ENCODE assay signal across 12 mouse cellular contexts in genomic region chr1:138327466-138328245, GRCm38 (mm10). TPM values are rescaled to one million over a fixed set of nuclear protein-coding genes. Genes with fewer than 3 reads are reported as not detected.
DNase-seq lines count a peak whose midpoint lies in the region; ATAC-seq lines count a peak whose summit lies in the region.
"Had no signal": no experiment of that assay in that cellular context is flagged by ENCODE, and none has a peak within 500 bp of the region (broad histone marks: within the 10 kb centered on the region; RNA-seq: fewer than 3 reads in every experiment).

No protein-coding gene starts in this region.

- H3K9ac ChIP-seq in midbrain, embryonic 11.5 days (ENCODE audit: low read length) = no peak overlapping the region
- H3K9ac ChIP-seq in midbrain, embryonic 14.5 days (replicated peaks; ENCODE audit: low read length) = no peak overlapping the region
- H3K9ac ChIP-seq: liver, embryonic 15.5 days had no signal

- H3K27ac ChIP-seq in midbrain, embryonic 11.5 days (ENCODE audit: low read depth, low read length) = no peak overlapping the region
- H3K27ac ChIP-seq in midbrain, embryonic 14.5 days (replicated peaks; ENCODE audit: low read depth, low read length) = no peak overlapping the region
- H3K27ac ChIP-seq: liver, embryonic 15.5 days had no signal

- H3K4me2 ChIP-seq in midbrain, embryonic 11.5 days = no peak overlapping the region
- no peak overlapping the region for H3K4me2 ChIP-seq in midbrain, embryonic 14.5 days (ENCODE audit: low read length)
- H3K4me2 ChIP-seq: liver, embryonic 15.5 days had no signal

- peak; percentile 48 for ATAC-seq in frontal cortex, adult (ENCODE audit: low TSS enrichment)
- no peak for ATAC-seq in midbrain, embryonic 11.5 days (ENCODE audit: low FRiP score)
- no peak for ATAC-seq in midbrain, embryonic 14.5 days (ENCODE audit: low FRiP score, low TSS enrichment)
- ATAC-seq in inflammation-experienced regulatory T-cells, adult 6 months = peak; percentile 67

- WGBS in midbrain, embryonic 11.5 days = 75% methylated on average over 18 of the region's 18 CpGs
- WGBS in midbrain, embryonic 14.5 days = 68% methylated on average over 18 of the region's 18 CpGs

- H3K4me1 ChIP-seq in midbrain, embryonic 11.5 days (ENCODE audit: control insufficient read depth, insufficient read depth, low read length) = peaks cover 11% of the 10 kb centered on the region; the same call in 1 of the 2 replicates
- peaks cover 13% of the 10 kb centered on the region; the same call in 1 of the 2 replicates for H3K4me1 ChIP-seq in midbrain, embryonic 14.5 days (ENCODE audit: control insufficient read depth, insufficient read depth, low read length)
- H3K4me1 ChIP-seq: liver, embryonic 15.5 days had no signal

- no peak overlapping the region for H3K4me3 ChIP-seq in midbrain, embryonic 11.5 days (ENCODE audit: low read depth, low read length)
- no peak overlapping the region for H3K4me3 ChIP-seq in midbrain, embryonic 14.5 days (replicated peaks; ENCODE audit: low read depth, low read length)
- H3K4me3 ChIP-seq: liver, embryonic 15.5 days had no signal

- no peaks in the 10 kb centered on the region for H3K36me3 ChIP-seq in midbrain, embryonic 11.5 days (ENCODE audit: control insufficient read depth, insufficient read depth, low read length)
- no peaks in the 10 kb centered on the region for H3K36me3 ChIP-seq in midbrain, embryonic 14.5 days (ENCODE audit: control insufficient read depth, insufficient read depth, low read length)
- H3K36me3 ChIP-seq: liver, embryonic 15.5 days had no signal

- no peak for DNase-seq in frontal cortex, postnatal 25 days (ENCODE audit: low spot score in 2 of 2)
- DNase-seq in midbrain, embryonic 11.5 days (ENCODE audit: low spot score, missing footprints) = peak; percentile 62
- DNase-seq in midbrain, embryonic 14.5 days = no peak
- peak; percentile 45 for DNase-seq in thymus, postnatal 14 days
- DNase-seq in retina, postnatal 1 day = no peak
- no peak for DNase-seq in embryo, embryonic 11 days
- DNase-seq: adrenal gland, postnatal 25 days; cerebellum, adult 9-11 months had no signal

- no peaks in the 10 kb centered on the region for H3K9me3 ChIP-seq in midbrain, embryonic 11.5 days (ENCODE audit: control insufficient read depth, low read length)
- no peaks in the 10 kb centered on the region for H3K9me3 ChIP-seq in midbrain, embryonic 14.5 days (ENCODE audit: control insufficient read depth, low read length)
- H3K9me3 ChIP-seq: liver, embryonic 15.5 days had no signal

- no peaks in the 10 kb centered on the region for H3K27me3 ChIP-seq in midbrain, embryonic 11.5 days (ENCODE audit: control insufficient read depth, insufficient read depth, low read length)
- H3K27me3 ChIP-seq in midbrain, embryonic 14.5 days (ENCODE audit: control insufficient read depth, insufficient read depth, low read length) = no peaks in the 10 kb centered on the region
- H3K27me3 ChIP-seq: liver, embryonic 15.5 days had no signal

RNA-seq across cellular contexts. Expression of gene Atp6v1g3, which starts 54.1 kb away (rescaled TPM):
- polyA plus RNA-seq in midbrain, embryonic 11.5 days (2014; fragmentation: Nextera tagmentation; extraction: Ambion mirVana) = not detected in 2 replicates
- not detected in 2 replicates for polyA plus RNA-seq in midbrain, embryonic 14.5 days (2014; fragmentation: Nextera tagmentation; extraction: Ambion mirVana)
- polyA plus RNA-seq in inflammation-experienced regulatory T-cells, adult 6 months (2017; shearing (Covaris generic)) = 1 to 10 TPM in 1 of 3 experiments, under 1 TPM in 2; 0.50 to 2.9 (median 0.82) TPM
- polyA plus RNA-seq: liver, embryonic 15.5 days; stomach, embryonic 16.5 days had no signal

Comparison
In these comparisons a context has a peak if more than half of its experiments do, and no peak if none do; other contexts are left out.
1. DNase-seq: peak in midbrain, embryonic 11.5 days (single experiment) and thymus, postnatal 14 days (single experiment); none in frontal cortex, postnatal 25 days (0 of 2), midbrain, embryonic 14.5 days (single experiment), retina, postnatal 1 day (single experiment) and embryo, embryonic 11 days (single experiment).
2. ATAC-seq: peak in frontal cortex, adult (single experiment) and inflammation-experienced regulatory T-cells, adult 6 months (single experiment); none in midbrain, embryonic 11.5 days (single experiment) and midbrain, embryonic 14.5 days (single experiment).